13 mouse cellular contexts compared by ENCODE assay signal in the genomic region with DNA sequence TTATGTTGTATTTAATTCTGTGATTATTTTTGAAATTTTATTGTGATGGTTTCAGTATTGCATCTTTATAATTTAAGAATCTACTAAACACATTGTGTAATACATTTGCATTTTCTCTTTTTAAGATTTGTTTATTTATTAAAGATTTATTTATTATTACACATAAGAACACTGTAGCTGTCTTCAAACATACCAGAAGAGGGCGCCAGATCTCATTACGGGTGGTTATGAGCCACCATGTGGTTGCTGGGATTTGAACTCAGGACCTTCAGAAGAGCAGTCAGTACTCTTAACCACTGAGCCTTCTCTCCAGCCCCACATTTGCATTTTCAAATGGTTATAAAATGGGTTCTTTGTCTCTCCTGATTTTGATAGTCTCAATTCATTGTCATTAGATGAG. TPM values are rescaled to one million over a fixed set of nuclear protein-coding genes. Genes with fewer than 3 reads are reported as not detected.
A peak's percentile ranks its signal among the peaks of the same experiment; 100 is the strongest.
DNase-seq lines count a peak whose midpoint lies in the region; ATAC-seq and TF ChIP-seq lines count a peak whose summit lies in the region.
"Had no signal": no experiment of that assay in that cellular context is flagged by ENCODE, and none has a peak within 500 bp of the region (broad histone marks: within the 10 kb centered on the region; RNA-seq: fewer than 3 reads in every experiment).

No protein-coding gene starts in this region.

- H3K4me3 ChIP-seq in cerebellum, adult 2 months (replicated peaks; ENCODE audit: insufficient read depth, low read depth, low read length): no peak overlapping the region
- H3K4me3 ChIP-seq in layer of hippocampus, adult 2 months: peak overlapping the region; percentile 71
- peak overlapping the region; percentile 100; the same call in 1 of the 2 replicates for H3K4me3 ChIP-seq in liver, postnatal 0 days (ENCODE audit: low read depth, low read length)

- 0 out of 2 replicates have a peak, but pooled peaks cover 3% of the 10 kb centered on the region for H3K36me3 ChIP-seq in liver, postnatal 0 days (replicated peaks; ENCODE audit: insufficient read depth, low read length)

- peak overlapping the region; percentile 86 for H3K4me2 ChIP-seq in liver, postnatal 0 days (ENCODE audit: low read depth, low read length)

- 70% methylated on average over 2 of the region's 2 CpGs for WGBS in cerebellum, adult 2 months
- WGBS in liver, postnatal 0 days (ENCODE audit: insufficient replicate concordance): 76% methylated on average over 2 of the region's 2 CpGs

- H3K4me1 ChIP-seq in cerebellum, adult 2 months (ENCODE audit: control insufficient read depth, insufficient read depth, low read length): no peaks in the 10 kb centered on the region; the same call in 1 of the 2 replicates
- H3K4me1 ChIP-seq in liver, postnatal 0 days (ENCODE audit: insufficient read depth): peaks cover 11% of the 10 kb centered on the region

- no peak for DNase-seq in cerebellum, adult 2 months
- DNase-seq in cerebellum, adult 8-10 months: no peak
- no peak for DNase-seq in layer of hippocampus, adult 2 months (ENCODE audit: low spot score in 2 of 2)
- DNase-seq in layer of hippocampus, adult 8-10 months (ENCODE audit: low spot score in 2 of 2): no peak
- peak; percentile 30 for DNase-seq in MN1 (ENCODE audit: low spot score)
- DNase-seq in liver, postnatal 0 days: no peak
- no peak for DNase-seq in testis, postnatal 10 days (ENCODE audit: low spot score)
- DNase-seq in left cerebral cortex, postnatal 4 days: no peak
- DNase-seq: thymus, postnatal 25 days had no signal

- no peak overlapping the region for H3K9ac ChIP-seq in liver, postnatal 0 days (replicated peaks)

- intact Hi-C loops in left cerebral cortex, postnatal 4 days (cut with DNase I): no loop called here

- H3K9me3 ChIP-seq in liver, postnatal 0 days (ENCODE audit: low read length): no peaks in the 10 kb centered on the region
- H3K9me3 ChIP-seq: heart, embryonic 15.5 days; megakaryocyte, embryonic 14.5 days had no signal

- no peak overlapping the region for H3K27ac ChIP-seq in cerebellum, adult 2 months (ENCODE audit: insufficient read depth, low read length)
- peak overlapping the region; percentile 98; the same call in 1 of the 2 replicates for H3K27ac ChIP-seq in layer of hippocampus, adult 2 months
- no peak overlapping the region for H3K27ac ChIP-seq in liver, postnatal 0 days (ENCODE audit: low read depth)

- TF ChIP-seq POLR2A in cerebellum, adult 2 months (IDR thresholded peaks at IDR 0.05; ENCODE audit: borderline replicate concordance, insufficient read depth, low read length): no peak

- no peaks in the 10 kb centered on the region for H3K27me3 ChIP-seq in cerebellum, adult 2 months (ENCODE audit: control insufficient read depth, insufficient read depth, low read length)
- H3K27me3 ChIP-seq in liver, postnatal 0 days (ENCODE audit: insufficient read depth, low read length): no peaks in the 10 kb centered on the region
- H3K27me3 ChIP-seq: heart, embryonic 15.5 days; megakaryocyte, embryonic 14.5 days had no signal

- no peak for TF ChIP-seq EP300 in liver, postnatal 0 days (IDR thresholded peaks at IDR 0.05; ENCODE audit: low read depth)

- TF ChIP-seq CTCF in cerebellum, adult 2 months (IDR thresholded peaks at IDR 0.05; ENCODE audit: borderline replicate concordance, insufficient read depth, low read depth, low read length): 0 out of 2 replicates have a peak, but pooled peaks have one; percentile 8
- TF ChIP-seq CTCF in layer of hippocampus, adult 2 months (conservative IDR thresholded peaks at IDR 0.05): peak; percentile 71
- peak; percentile 59 for TF ChIP-seq CTCF in liver, postnatal 0 days (IDR thresholded peaks at IDR 0.05; ENCODE audit: low read depth)

- ATAC-seq in liver, postnatal 0 days: no peak

RNA-seq across cellular contexts. Expression of a gene that starts 2.1 kb away (rescaled TPM):
- polyA plus RNA-seq in cerebellum, adult 2 months (2012; rRNA removed): 49.6 and 54.8 TPM in 2 replicates
- 10 to 100 TPM; 63.7 to 64.4 TPM for total RNA-seq in layer of hippocampus, adult 2 months (2021)
- 10 to 100 TPM; 62.5 to 83.2 (median 74.4) TPM for total RNA-seq in layer of hippocampus, adult 8-10 months (2022)
- polyA plus RNA-seq in liver, postnatal 0 days (2015; fragmentation: Nextera tagmentation; extraction: Ambion mirVana): 3.5 and 4.2 TPM in 2 replicates
- total RNA-seq in left cerebral cortex, postnatal 4 days (2021): 10 to 100 TPM; 50.8 to 51.5 TPM

RNA-seq across cellular contexts. Expression of a gene that starts 2.1 kb away (rescaled TPM):
- 8.0 and 8.7 TPM in 2 replicates for polyA plus RNA-seq in cerebellum, adult 2 months (2012; rRNA removed)
- total RNA-seq in layer of hippocampus, adult 2 months (2021): 10 to 100 TPM in 1 of 2 experiments, 1 to 10 TPM in 1; 10.0 to 11.9 TPM
- 10 to 100 TPM; 12.3 to 15.6 (median 12.7) TPM for total RNA-seq in layer of hippocampus, adult 8-10 months (2022)
- polyA plus RNA-seq in liver, postnatal 0 days (2015; fragmentation: Nextera tagmentation; extraction: Ambion mirVana): 1.3 TPM in 2 replicates
- total RNA-seq in left cerebral cortex, postnatal 4 days (2021): 1 to 10 TPM; 6.8 to 8.4 TPM

RNA-seq across cellular contexts. Expression of a gene that starts 54.0 kb away (rescaled TPM):
- polyA plus RNA-seq in cerebellum, adult 2 months (2012; rRNA removed): not detected in 2 replicates
- total RNA-seq in layer of hippocampus, adult 2 months (2021): not detected
- total RNA-seq in layer of hippocampus, adult 8-10 months (2022): not detected
- polyA plus RNA-seq in liver, postnatal 0 days (2015; fragmentation: Nextera tagmentation; extraction: Ambion mirVana): not detected in 2 replicates
- not detected for total RNA-seq in left cerebral cortex, postnatal 4 days (2021)
- total RNA-seq: layer of hippocampus, postnatal 14 days had no signal
- polyA plus RNA-seq: erythroblast, embryonic 14.5 days; heart, embryonic 15.5 days had no signal

Comparison
In these comparisons a context has a peak if more than half of its experiments do, and no peak if none do; other contexts are left out.
1. CTCF ChIP-seq: peak in every context shown above with its lines; median percentile 71 in layer of hippocampus, adult 2 months; 59 in liver, postnatal 0 days; 8 in cerebellum, adult 2 months.